Mouse (Mus musculus) megakaryocyte progenitor cell, adult 5-6 weeks (primary cell): ENCODE results near the gene Ccn1. TPM values are rescaled to one million over a fixed set of nuclear protein-coding genes. Genes with fewer than 3 reads are reported as not detected.
A peak's percentile ranks its signal among the peaks of the same experiment; 100 is the strongest.

Experiments used
- ATAC-seq: replicated peaks from 2 replicates; pipeline ENCODE4 v1.8.0; 2016; ENCODE audit warnings: mild to moderate bottlenecking, moderate TSS enrichment, inconsistent platforms; ENCODE audit not compliant: poor library complexity
- total RNA-seq, 2 experiments: library from RNA; stranded (forward) in 1 of 2; stranded (reverse) in 1 of 2; fragments of 157-497, 149-512 nt in 1 of 2; fragments of 200-1000 nt in 1 of 2; gene quantifications; 2 replicates each; pipeline versions ENCODE4 v1.2.3 to v1.2.4; 2015 to 2017

Ccn1 gene
- total RNA-seq, 2 experiments from 2014 or later: not detected

DNA sequence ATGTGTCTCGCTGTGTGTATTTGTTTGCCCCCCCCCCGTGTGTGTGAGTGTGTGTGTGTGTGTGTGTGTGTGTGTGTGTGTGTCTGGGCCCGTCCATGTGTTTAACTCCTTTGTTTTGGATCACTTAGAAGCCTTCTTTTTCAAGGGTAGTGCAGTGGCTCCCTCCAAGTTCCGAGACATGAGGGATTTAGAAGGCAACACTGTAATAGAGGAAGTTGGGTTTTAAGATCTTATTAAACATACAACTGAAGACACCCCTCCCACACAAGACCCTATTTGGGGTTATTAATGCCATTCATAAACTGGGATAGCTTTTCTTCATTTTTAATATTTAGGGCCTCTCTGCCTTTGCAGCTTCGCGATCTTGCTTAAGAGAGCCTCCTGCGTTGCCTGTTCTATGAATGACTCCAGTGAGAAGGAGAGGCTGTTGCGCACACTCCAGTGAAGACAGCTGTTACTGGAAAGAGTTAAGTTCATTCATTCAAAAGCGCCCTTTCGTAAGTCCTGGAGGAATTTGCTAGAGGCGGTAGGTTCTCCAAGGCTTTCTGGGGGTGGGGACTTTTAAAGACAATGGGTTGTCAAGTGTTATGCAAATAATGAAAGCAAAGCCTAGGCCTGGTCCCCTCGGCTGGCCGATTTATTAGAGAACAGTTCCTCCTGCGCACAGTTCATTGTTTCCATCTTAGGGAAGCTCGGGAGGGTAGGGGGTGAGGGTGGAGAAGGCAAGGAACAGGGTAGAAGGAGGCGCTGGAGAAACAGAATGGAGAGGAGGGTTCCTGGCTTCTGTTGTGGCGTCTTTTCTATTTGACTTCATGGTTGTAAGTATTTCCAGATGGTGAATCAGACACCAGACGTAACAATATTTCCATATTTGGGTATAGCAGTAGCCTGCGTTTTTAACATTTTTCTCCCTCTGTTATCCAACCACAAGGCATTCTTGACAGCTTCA, 1.5 kb upstream of the Ccn1 start:
- ATAC-seq: no peak

DNA sequence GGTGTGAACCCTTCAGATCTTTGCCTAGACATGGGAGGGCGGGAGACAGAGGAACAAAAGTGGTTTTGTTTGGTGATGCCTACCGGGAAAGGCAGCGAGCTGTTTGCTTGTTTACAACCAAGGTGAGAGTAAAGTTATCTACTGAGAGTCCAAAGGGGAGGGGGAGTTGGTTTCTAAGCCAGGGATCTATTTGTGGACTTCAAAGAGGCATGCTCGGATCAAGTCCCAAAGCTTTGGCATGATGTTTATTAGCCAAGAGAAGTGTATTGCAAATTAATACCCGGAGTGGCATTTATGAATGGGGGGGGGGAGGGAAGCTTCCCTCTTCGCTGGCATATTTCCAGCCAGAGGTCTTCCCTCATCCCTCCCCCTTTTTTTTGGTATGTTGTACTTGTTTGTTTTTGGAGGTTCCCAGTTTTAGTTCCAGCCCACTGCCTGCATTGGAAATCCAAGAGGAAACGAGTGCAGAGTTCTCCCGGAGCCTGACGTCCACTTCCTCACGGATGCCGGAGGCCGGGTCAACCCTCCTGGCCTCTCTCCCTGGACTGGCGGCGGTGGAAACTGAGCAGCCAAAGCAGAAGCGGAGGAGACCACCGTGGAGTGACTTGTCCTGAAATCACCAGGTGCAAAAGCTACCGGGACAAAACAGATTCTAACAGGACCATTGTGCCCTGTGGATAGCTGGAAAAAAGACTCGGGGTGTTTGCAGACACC, 674 bp upstream of the Ccn1 start:
- ATAC-seq: no peak

DNA sequence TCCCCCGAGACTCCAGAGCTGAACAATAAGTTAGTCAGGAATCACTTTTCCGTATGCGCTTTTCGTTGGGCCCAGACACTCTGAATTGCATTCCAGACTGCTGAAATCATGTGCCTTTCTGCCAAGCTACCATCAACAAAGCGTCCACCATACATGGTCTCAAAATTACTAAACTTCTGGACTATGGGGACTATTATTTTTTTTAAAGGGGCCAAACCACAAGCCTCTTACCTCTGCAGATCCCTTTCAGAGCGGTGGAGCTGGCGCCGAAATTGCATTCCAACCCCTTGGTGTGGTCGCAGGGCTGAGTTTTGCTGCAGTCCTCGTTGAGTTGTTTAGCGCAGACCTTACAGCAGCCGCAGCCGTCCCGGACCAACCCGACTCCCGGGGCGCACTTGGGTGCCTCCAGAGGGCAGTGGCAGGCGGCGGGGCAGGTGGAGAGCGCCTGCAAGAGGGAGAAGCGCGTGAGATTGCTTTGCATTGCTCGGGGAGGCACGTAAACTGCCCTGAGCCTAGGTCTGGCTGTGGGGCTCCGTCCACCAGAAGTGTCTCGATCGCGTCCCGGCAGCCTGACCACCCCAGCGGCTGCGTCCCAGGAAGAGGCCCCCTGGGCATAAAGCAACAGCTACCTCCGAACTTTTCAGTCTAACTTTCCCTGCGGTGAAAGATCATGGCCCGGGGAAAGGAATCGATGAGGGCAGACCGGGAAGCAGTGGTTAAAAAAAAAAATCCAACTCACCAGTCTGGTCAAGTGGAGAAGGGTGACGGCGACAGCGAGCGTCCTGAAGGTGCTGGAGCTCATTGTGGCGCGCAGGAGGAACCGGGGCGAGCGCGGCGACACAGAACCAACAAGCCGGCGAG, 560 bp downstream of the Ccn1 start:
- no peak; the same call in 1 of the 2 replicates for ATAC-seq

DNA sequence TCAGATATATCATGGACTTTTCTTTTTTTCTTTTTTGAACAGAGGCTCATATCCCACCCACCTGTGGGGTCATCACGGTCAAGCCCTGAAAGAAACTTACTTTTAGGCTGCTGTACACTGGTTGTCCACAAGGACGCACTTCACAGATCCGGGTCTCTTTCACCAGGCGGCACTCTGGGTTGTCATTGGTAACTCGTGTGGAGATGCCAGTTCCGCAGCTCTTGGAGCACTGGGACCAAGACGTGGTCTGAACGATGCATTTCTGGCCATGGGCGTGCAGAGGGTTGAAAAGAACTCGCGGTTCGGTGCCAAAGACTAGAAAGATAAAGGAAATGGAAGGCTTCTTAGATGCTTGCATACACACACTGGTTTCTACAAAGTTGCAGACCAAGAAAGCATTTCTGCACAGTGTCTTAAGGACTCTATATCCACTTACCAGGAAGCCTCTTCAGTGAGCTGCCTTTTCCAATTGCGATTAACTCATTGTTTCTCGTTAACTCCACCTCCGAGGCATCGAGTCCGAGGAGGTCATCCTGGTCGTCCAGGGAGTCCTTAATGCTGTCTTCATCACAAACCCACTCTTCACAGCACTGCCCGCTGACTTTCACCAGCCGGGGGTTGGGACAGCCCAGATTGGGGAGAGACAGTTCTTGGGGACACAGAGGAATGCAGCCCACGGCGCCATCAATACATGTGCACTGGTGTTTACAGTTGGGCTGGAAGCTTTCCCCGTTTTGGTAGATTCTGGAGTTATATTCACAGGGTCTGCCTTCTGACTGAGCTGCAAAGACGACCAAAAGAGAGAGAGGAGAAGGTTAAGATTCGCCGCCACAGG, 1.5 kb downstream of the Ccn1 start:
- ATAC-seq: peak; percentile 43

DNA sequence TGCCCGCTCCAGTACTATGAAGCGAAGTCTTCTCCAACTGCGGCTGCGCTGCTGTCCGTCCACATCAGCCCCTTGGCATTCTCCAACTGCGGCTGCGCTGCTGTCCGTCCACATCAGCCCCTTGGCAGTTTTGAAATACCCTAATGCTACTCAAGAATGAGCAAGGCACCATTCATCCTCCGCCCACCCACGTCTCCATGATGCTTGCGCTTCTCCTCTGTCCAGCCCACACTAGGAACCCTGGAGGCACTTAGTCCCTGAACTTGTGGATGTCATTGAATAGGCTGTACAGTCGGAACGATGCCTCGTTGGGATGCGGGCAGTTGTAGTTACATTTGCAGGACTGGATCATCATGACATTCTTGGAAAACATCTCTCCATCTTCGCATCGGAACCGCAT, 2.4 kb downstream of the Ccn1 start:
- no peak for ATAC-seq

DNA sequence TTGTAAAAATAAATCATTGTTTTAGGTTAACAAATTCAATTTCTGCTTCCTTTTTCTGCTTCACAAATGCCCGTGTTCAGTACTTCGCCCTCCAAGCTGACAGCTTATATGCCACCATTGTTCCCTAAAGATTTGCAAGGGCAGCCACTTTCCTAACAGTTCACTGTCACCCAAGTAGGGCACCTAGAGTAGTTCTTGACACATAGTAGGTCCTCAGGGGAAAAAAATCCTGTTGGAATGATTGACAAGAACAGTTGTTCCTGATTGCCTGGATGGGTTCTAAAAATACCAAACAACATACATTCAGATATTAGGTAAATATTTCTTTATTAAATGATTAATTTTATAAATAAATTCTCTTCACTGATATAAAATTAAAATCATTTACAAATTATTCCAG, 3.1 kb downstream of the Ccn1 start:
- ATAC-seq: no peak

DNA sequence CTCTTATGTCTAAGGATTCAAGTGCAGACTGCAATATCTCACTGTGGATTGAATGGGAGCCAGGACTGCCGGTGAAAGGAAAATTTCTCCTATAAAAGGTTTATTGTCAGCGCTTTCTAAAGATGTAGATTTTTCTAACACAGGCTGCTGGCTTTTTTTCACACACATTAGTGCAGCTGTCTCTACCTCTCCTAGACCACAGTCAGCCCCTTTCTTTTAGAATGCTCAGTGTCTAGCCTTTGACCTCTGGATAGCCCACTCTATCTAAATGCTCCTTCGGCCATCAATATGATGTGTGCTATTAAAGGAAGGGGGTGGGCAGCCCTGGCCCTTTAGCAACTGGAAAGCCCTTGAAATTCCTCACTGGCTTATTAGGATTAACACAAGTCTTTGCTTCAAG, 3.8 kb downstream of the Ccn1 start:
- ATAC-seq: no peak

DNA sequence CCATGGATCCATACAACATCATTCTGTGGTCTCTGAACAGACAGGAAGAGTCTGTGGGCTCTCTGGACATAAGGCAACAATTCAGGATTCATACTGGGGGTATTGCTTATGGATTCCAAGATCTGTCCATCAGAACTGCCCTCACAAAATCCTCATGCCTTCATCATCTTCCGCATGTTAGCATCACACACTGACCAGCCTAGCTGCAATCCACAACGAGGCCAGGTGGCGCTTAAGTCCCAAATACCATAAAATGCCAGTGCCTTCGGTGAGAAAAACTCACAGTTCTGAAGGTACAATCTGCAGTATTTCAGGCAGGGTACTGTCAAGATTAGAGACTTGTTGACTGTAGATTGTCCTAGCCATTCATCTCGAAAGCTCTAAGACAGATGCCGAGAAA, 4.3 kb downstream of the Ccn1 start:
- ATAC-seq: no peak

DNA sequence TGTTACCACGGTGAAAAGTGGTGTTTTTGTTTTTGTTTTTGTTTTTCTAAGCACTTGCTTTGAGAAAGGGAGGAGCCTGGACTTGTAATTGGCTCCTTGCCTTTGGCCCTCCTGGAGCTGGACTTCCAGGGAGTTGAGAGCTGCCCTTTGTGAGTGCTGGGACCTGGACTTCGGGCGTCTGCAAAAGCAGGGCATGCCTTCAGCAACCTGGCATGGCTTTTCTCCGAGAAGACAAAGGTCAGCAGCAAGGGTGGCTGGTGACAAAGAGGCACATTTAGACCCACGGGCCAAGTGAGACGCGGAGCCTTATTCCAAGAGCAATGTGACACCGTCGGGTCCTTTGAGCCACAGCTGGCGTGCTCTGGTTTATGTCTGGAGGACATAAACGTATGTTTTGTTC, 6.9 kb downstream of the Ccn1 start:
- no peak for ATAC-seq

DNA sequence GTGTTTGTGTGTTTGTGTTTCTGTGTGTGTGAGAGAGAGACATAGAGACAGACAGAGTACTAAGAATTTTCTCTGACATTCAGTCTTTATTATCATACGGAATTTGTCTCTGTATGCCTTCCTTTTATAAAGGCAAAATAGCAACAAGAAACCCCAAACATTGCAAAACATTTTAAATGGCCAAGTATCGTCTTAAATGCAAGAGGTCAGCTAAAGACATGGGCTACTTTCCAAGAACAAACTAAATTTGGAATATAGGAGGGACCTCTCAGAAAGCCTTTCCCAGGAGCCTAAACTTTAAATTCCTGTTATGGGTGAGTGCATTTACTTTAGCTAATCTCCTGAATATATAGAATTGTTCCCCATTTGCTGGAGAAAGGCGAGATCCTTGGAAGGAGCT, 7.9 kb downstream of the Ccn1 start:
- ATAC-seq: no peak

DNA sequence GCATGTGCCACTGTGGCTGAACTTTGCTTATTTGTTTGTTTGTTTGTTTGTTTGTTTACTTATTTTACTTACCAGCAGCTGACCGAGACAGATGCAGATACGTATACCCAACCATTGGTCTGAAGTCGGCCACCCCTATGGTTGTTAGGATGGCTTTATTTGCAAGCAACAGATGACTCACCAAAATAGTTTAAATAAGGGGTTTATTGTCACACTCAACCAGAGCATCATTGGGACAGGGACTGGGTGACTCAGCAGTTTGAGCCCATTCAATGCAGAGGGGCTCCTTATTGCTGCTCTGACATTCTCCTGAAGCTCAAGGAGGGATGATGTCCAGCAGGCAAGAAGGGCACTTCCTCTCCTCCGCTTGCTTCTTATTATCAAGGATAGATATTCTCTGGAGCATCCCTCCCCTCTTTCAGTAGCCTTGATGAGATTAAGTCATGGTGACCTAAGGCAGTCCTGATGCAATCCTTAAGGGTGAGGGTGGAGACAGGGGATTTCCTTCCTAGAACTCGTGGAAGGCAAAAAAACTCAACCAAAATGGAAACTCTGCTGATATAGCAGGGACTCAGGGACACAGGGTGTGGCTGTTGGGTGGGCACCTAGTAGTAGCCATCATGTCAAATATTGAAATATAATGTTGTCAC, 8.6 kb downstream of the Ccn1 start:
- no peak for ATAC-seq

DNA sequence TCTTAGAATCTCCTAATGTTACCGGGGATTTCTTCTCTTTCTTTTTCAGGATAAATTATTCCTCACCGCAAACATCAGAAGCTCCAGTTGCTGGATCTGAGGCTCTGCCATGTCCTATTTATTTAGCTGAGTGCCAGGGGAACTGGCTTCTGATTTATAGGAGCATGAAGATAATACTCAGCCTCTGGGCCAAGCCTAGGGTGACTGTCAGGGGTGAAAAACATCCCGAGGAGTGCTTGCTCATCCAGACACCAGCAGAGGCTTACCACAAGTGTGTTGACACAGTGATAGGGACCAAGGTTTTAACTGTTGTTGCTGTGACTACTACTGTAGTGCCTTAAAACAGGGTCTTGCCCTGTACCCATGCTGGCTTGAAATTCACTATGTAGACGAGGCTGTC, 9.2 kb downstream of the Ccn1 start:
- ATAC-seq: no peak

DNA sequence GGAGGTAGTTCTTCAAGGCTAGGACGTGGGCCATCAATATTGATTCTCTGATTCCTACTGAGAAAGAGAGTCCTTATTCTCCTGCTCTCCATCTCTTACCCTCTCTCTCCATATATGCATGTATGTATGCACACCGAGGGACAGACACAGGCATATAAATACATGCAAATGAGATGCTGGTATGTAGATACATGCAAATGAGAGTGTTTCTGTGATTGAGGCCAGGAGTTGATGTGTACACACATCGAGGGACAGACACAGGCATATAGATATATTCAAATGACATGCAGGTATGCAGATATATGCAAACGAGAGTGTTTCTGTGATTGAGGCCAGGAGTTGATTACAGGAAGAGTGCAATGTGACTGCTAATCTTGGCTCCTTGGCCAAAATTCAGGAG, 9.6 kb downstream of the Ccn1 start:
- ATAC-seq: no peak

DNA sequence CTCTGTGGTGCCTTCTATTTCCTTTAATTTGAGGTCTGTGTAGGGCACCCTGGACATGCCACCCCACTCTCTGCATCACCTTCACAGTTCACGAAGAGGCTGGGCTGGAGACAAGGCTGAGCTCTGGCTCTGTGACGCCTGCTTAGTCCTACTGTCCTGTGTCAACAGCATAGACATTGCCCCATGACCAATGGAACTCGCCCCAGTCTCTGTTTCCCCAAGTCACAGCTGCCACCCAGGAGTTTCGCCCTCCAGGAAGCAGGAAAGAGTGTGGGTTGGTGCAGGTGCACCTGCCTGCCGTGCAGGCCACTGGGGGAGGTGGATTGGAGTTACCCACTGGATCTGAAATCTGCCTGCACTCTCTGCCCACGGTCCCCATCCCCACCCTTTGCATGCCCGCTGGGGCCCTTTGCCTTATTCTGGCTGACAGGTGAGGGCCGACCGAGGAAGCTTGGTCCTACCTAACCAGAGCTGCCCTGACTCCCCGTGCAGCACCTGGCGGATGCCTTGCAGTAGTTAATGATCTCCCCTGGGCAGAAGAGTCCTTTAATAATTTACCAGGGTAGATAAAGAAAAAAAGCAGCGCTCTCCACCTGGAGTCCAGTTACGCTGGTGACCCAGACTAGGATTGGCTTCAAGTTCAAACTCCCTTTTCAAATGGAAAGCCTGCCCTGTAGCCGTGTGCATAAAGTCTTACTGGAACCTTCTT, 15.6 kb downstream of the Ccn1 start:
- ATAC-seq: no peak

DNA sequence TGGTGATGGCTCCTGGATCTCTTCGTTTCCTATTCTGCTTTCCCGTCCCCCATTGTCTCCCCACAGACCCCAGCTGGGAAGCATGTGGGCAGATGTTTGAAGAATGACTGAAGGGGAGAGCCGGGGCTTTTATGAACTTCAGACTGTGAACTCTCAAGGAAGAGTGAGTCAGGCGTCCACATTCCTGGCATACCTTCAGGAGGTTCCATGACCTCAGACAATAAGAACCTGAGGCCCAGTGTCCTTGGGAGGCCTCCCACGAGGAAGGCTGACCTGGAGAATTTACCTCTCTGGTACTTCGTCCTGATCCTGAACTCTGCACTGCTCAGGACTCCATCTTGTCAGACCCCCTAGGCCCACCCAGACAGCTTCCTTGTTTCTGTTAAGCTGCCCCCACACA, 16.9 kb downstream of the Ccn1 start:
- no peak for ATAC-seq

DNA sequence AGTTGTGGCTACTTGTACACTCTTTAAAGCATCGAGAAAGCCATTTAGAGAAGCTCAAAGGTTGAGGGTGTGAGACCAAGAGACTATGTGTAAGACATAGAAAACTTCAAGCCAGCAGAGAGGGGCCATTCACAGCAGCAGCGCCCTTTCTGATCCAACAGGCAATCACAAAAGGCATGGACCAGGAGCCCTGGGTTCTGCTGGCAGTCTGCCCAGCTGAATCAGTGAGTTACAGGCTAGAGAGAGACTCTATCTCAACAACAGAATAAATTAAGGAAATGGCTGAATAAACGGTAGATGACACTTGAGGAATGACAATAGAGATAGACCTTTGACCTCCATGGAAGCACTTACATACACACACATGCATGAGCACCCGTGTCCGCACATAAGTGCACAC, 21.1 kb downstream of the Ccn1 start:
- no peak for ATAC-seq

DNA sequence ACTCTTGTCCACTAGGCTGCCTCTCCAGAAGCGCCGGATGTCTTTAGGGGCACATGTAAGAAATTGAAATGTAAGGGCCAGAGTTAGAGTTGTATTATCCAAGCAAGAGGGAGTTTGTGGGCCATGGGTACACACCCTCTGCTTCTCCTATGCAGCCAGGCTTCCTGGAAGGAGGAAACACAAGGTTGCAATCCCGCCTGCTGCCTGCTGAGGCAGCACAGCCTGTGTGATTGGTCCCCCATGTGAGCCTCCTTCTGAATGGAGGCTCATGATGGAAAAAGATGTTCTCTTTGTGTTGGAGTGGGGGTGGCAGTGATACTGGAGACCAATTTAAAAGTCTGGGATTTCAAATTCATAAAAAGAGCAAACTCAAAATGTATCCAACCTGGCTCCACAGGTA, 22.0 kb downstream of the Ccn1 start:
- ATAC-seq: peak; percentile 85

DNA sequence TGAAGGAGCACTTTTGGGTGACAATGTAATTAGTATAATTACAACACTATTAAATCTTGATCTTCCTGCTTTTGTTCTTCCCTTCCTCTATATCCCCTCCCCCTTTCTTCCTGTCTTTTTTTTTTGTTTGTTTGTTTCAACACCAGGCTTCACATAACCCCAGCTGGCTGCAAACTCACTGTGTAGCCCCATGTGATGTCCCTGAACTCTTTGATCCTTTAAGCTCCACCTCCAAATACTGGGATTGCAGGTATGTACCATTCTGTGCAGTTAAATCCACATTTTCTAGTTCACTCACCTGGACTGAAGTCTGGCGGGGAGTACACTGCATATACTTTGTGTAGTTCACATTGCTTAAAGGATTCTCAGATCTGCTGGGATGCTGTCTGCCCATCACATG, 23.7 kb downstream of the Ccn1 start:
- no peak for ATAC-seq

DNA sequence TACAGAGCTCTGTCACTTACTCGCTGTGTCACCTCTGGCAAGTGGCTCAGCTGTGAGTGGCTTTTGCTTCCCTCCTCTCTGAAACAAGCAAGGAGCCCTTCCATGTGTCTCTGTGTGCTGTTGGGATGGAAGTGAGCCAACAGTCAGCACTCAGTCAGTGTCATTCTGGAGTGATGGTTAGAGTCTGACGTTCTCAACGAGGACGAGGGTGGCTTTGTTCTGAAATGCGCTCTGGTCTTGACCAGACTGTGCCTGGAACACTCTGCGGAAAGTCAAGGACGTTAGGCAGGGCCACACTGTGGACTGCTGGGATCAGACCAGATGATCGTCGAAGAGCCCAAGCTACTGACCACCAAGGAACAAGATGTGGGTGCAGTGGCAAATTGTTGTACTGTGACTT, 24.2 kb downstream of the Ccn1 start:
- no peak for ATAC-seq
